Mouse (Mus musculus): ENCODE measurements around the gene Ppp3ca. TPM values are rescaled to one million over a fixed set of nuclear protein-coding genes. Genes with fewer than 3 reads are reported as not detected.

The Ppp3ca gene
- polyA plus RNA-seq, 1 experiment: 9.7 TPM

GRCm38 (mm10) chr3:136816319-136816718 is 146.4 kb downstream of the Ppp3ca start:
- Histone ChIP-seq H3K4me3 (ENCODE audit: insufficient read depth, poor library complexity, severe bottlenecking) (no peak overlapping the region), H3K79me3 (ENCODE audit: low read depth) (peaks cover 2% of the 10 kb centered on the region), H3K27me3 (ENCODE audit: control insufficient read depth, insufficient read depth, insufficient read length) (no peaks in the 10 kb centered on the region), H3K36me3 (ENCODE audit: control insufficient read depth, insufficient read depth) (no peaks in the 10 kb centered on the region), H3ac (ENCODE audit: control insufficient read depth, insufficient read length, low read depth) (no peak overlapping the region), H3K79me2 (ENCODE audit: control insufficient read depth, insufficient read depth) (peaks cover 3% of the 10 kb centered on the region)
- TF ChIP-seq CEBPB (IDR thresholded peaks at IDR 0.05; ENCODE audit: low read depth): no peak

GRCm38 (mm10) chr3:136818997-136819396 is 149.1 kb downstream of the Ppp3ca start:
- Histone ChIP-seq H3ac (ENCODE audit: control insufficient read depth, insufficient read length, low read depth) (no peak overlapping the region), H3K79me3 (ENCODE audit: low read depth) (peaks cover 2% of the 10 kb centered on the region), H3K4me3 (ENCODE audit: insufficient read depth, poor library complexity, severe bottlenecking) (no peak overlapping the region), H3K27me3 (ENCODE audit: control insufficient read depth, insufficient read depth, insufficient read length) (no peaks in the 10 kb centered on the region), H3K79me2 (ENCODE audit: control insufficient read depth, insufficient read depth) (peaks cover 10% of the 10 kb centered on the region), H3K36me3 (ENCODE audit: control insufficient read depth, insufficient read depth) (no peaks in the 10 kb centered on the region)
- TF ChIP-seq USF1 (IDR thresholded peaks at IDR 0.05; ENCODE audit: low read depth): no peak

GRCm38 (mm10) chr3:136821039-136821438 is 151.1 kb downstream of the Ppp3ca start:
- Histone ChIP-seq H3ac (ENCODE audit: control insufficient read depth, insufficient read length, low read depth) (no peak overlapping the region), H3K36me3 (ENCODE audit: control insufficient read depth, insufficient read depth) (no peaks in the 10 kb centered on the region), H3K79me3 (ENCODE audit: low read depth) (no peaks in the 10 kb centered on the region), H3K79me2 (ENCODE audit: control insufficient read depth, insufficient read depth) (peaks cover 10% of the 10 kb centered on the region), H3K27me3 (ENCODE audit: control insufficient read depth, insufficient read depth, insufficient read length) (no peaks in the 10 kb centered on the region), H3K4me3 (ENCODE audit: insufficient read depth, poor library complexity, severe bottlenecking) (no peak overlapping the region)
- TF ChIP-seq CEBPB (IDR thresholded peaks at IDR 0.05; ENCODE audit: low read depth) (no peak), USF1 (IDR thresholded peaks at IDR 0.05; ENCODE audit: low read depth) (no peak)

GRCm38 (mm10) chr3:136821993-136822392 is 152.1 kb downstream of the Ppp3ca start:
- H3K27me3 ChIP-seq (ENCODE audit: control insufficient read depth, insufficient read depth, insufficient read length): no peaks in the 10 kb centered on the region
- no peak overlapping the region for H3K4me3 ChIP-seq (ENCODE audit: insufficient read depth, poor library complexity, severe bottlenecking)
- no peaks in the 10 kb centered on the region for H3K36me3 ChIP-seq (ENCODE audit: control insufficient read depth, insufficient read depth)
- H3K79me2 ChIP-seq (ENCODE audit: control insufficient read depth, insufficient read depth): peaks cover 10% of the 10 kb centered on the region
- TF ChIP-seq FOSL1 (IDR thresholded peaks at IDR 0.05; ENCODE audit: insufficient read depth, low read length, poor library complexity, severe bottlenecking): no peak
- TF ChIP-seq MAX (IDR thresholded peaks at IDR 0.05): no peak
- no peak for TF ChIP-seq MYOD1 (IDR thresholded peaks at IDR 0.05; ENCODE audit: control insufficient read depth, insufficient read length, low read depth)
- no peak for TF ChIP-seq MYOG (IDR thresholded peaks at IDR 0.05; ENCODE audit: control insufficient read depth, extremely low read depth, insufficient read length)
- TF ChIP-seq CEBPB (IDR thresholded peaks at IDR 0.05; ENCODE audit: low read depth): no peak
- no peak for TF ChIP-seq CTCF (IDR thresholded peaks at IDR 0.05; ENCODE audit: control insufficient read depth, insufficient read depth, insufficient read length)
- TF ChIP-seq USF1 (IDR thresholded peaks at IDR 0.05; ENCODE audit: low read depth): no peak
- no peak overlapping the region for H3ac ChIP-seq (ENCODE audit: control insufficient read depth, insufficient read length, low read depth)
- no peaks in the 10 kb centered on the region for H3K79me3 ChIP-seq (ENCODE audit: low read depth)

GRCm38 (mm10) chr3:136822431-136822830 is 152.5 kb downstream of the Ppp3ca start:
- TF ChIP-seq FOSL1 (IDR thresholded peaks at IDR 0.05; ENCODE audit: insufficient read depth, low read length, poor library complexity, severe bottlenecking) (no peak), MAX (IDR thresholded peaks at IDR 0.05) (no peak), MYOG (IDR thresholded peaks at IDR 0.05; ENCODE audit: control insufficient read depth, extremely low read depth, insufficient read length) (no peak), MYOD1 (IDR thresholded peaks at IDR 0.05; ENCODE audit: control insufficient read depth, insufficient read length, low read depth) (no peak), USF1 (IDR thresholded peaks at IDR 0.05; ENCODE audit: low read depth) (no peak), CTCF (IDR thresholded peaks at IDR 0.05; ENCODE audit: control insufficient read depth, insufficient read depth, insufficient read length) (no peak), CEBPB (IDR thresholded peaks at IDR 0.05; ENCODE audit: low read depth) (no peak)
- Histone ChIP-seq H3K79me3 (ENCODE audit: low read depth) (no peaks in the 10 kb centered on the region), H3K36me3 (ENCODE audit: control insufficient read depth, insufficient read depth) (no peaks in the 10 kb centered on the region), H3K27me3 (ENCODE audit: control insufficient read depth, insufficient read depth, insufficient read length) (no peaks in the 10 kb centered on the region), H3ac (ENCODE audit: control insufficient read depth, insufficient read length, low read depth) (no peak overlapping the region), H3K4me3 (ENCODE audit: insufficient read depth, poor library complexity, severe bottlenecking) (no peak overlapping the region), H3K79me2 (ENCODE audit: control insufficient read depth, insufficient read depth) (peaks cover 10% of the 10 kb centered on the region)

GRCm38 (mm10) chr3:136828451-136828850 is 158.5 kb downstream of the Ppp3ca start:
- no peaks in the 10 kb centered on the region for H3K79me3 ChIP-seq (ENCODE audit: low read depth)
- no peak overlapping the region for H3K4me3 ChIP-seq (ENCODE audit: insufficient read depth, poor library complexity, severe bottlenecking)
- no peaks in the 10 kb centered on the region for H3K27me3 ChIP-seq (ENCODE audit: control insufficient read depth, insufficient read depth, insufficient read length)
- H3K36me3 ChIP-seq (ENCODE audit: control insufficient read depth, insufficient read depth): no peaks in the 10 kb centered on the region
- H3ac ChIP-seq (ENCODE audit: control insufficient read depth, insufficient read length, low read depth): no peak overlapping the region
- no peaks in the 10 kb centered on the region for H3K79me2 ChIP-seq (ENCODE audit: control insufficient read depth, insufficient read depth)
- TF ChIP-seq MAX (IDR thresholded peaks at IDR 0.05) (no peak), CTCF (IDR thresholded peaks at IDR 0.05; ENCODE audit: control insufficient read depth, insufficient read depth, insufficient read length) (no peak), FOSL1 (IDR thresholded peaks at IDR 0.05; ENCODE audit: insufficient read depth, low read length, poor library complexity, severe bottlenecking) (no peak), MYOD1 (IDR thresholded peaks at IDR 0.05; ENCODE audit: control insufficient read depth, insufficient read length, low read depth) (no peak)

- H3ac ChIP-seq (ENCODE audit: control insufficient read depth, insufficient read length, low read depth): no peak overlapping the region
- TF ChIP-seq CTCF (IDR thresholded peaks at IDR 0.05; ENCODE audit: control insufficient read depth, insufficient read depth, insufficient read length) (no peak), USF1 (IDR thresholded peaks at IDR 0.05; ENCODE audit: low read depth) (no peak), MAX (IDR thresholded peaks at IDR 0.05) (no peak), MYOD1 (IDR thresholded peaks at IDR 0.05; ENCODE audit: control insufficient read depth, insufficient read length, low read depth) (no peak), FOSL1 (IDR thresholded peaks at IDR 0.05; ENCODE audit: insufficient read depth, low read length, poor library complexity, severe bottlenecking) (no peak), MYOG (IDR thresholded peaks at IDR 0.05; ENCODE audit: control insufficient read depth, extremely low read depth, insufficient read length) (no peak), CEBPB (IDR thresholded peaks at IDR 0.05; ENCODE audit: low read depth) (no peak)
- no peaks in the 10 kb centered on the region for H3K27me3 ChIP-seq (ENCODE audit: control insufficient read depth, insufficient read depth, insufficient read length)
- H3K79me3 ChIP-seq (ENCODE audit: low read depth): no peaks in the 10 kb centered on the region
- H3K36me3 ChIP-seq (ENCODE audit: control insufficient read depth, insufficient read depth): no peaks in the 10 kb centered on the region
- no peak overlapping the region for H3K4me3 ChIP-seq (ENCODE audit: insufficient read depth, poor library complexity, severe bottlenecking)
- H3K79me2 ChIP-seq (ENCODE audit: control insufficient read depth, insufficient read depth): no peaks in the 10 kb centered on the region
These were observed 159.2 kb downstream of the Ppp3ca start for GRCm38 (mm10) chr3:136829109-136829508.
